Mouse (Mus musculus) spleen, postnatal 14 days (tissue): ENCODE results near the gene Poc1b.
"Not testable (repeated sequence)": the region's sequence is repeated elsewhere in the genome, so short reads cannot be mapped to it uniquely, and the experiment has no call there.

Experiments used
- DNase-seq, 2 experiments: peaks; one replicate each; pipeline ENCODE4 v3.0.0; 2021 to 2022; ENCODE audit warnings: low spot score in 2 of 2

Gene Poc1b

DNA sequence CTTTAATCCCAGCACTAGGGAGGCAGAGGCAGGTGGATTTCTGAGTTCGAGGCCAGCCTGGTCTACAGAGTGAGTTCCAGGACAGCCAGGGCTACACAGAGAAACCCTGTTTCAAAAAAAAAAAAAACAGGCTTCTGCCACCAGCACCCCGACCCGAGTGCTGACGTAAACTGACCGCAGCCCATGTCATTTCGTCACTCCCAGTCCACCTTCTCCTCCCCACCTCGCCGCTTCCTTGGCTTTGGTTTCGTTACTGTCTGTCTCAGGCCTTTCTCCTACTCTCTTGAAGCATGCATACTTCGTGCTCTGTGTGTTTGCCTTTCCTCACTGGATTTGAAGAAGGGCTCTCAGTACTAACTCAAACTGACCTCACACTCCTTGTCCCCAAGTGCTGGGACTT is 50.9 kb downstream of the Poc1b start:
- not testable (repeated sequence) for DNase-seq

DNA sequence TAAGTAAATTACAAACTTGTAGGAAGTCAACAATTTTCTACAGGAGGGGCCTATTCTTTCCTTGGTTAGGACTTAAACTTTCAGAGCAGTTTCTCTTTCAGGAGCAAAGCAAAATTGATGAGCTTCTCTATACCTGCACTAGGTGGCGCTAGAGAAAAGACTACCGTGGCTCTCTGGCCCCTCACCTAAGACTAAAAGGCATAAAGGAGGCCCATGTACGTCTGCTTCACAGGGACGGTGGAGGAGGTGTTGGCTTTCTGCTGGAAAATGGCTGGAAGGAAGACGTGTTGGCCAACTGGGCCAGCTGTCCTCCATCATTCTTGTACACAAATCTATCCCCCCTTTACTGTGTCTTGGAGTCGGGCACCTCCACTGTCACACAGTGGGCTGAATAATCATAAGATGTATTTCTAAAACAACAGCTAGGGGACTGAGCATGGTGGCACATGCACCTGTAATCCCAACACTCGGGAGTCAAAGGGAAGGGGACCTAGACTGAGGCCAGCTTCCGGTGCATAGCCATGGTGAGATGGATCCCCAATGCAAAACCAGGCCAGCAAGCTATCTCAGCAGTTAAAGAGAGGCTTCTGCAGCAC is 55.2 kb downstream of the Poc1b start:
- peak in 1 of 2 experiments; percentile 22 for DNase-seq

DNA sequence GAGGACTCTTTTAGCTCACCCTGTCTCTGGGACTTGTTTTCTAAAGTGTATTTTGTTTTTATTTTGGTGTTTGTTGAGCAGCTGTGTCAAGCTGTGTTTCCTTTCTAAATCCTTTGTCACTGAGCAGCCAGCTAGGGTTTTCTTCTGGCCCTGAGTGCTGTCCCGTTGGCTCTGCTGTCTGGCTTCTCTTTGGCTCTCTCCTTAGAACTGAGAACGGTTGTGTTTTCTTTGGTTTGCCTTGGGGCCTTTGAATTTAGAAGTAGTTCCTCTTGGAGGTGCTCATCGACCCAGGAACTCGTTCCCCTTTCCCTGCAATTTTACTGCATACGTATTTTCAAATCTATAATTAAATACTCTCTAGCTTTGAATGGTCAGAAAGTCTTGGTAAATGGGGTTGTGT is 56.2 kb downstream of the Poc1b start:
- DNase-seq = no peak

DNA sequence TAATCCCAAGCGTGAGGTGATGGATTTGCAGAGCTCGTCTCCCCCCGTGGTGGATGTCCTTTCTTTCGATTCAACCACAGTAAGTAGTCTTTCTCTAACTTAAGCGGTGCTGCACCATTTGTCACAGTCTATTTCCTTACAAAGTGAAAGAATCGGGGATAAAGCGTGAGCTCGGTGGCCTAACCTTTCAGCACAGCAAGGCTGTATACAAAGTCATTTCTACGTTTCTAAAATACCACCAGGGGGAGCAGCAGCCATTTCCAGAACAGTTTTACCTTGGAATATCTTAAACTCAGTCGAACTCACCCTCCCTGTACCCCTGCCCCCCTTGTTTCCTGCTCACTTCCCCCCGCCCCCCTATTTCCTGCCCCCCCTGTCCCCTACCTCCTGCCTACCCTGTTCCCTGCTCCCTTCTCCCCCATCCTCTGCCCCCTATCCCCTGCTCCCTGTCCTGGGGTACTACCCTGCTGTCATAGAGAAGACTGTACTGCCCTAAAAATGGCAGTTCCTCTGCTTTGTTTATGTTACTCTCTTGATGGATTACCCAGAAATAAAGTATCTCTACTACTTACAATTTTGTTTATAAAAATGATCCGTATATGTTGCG is 58.1 kb downstream of the Poc1b start:
- DNase-seq = no peak

DNA sequence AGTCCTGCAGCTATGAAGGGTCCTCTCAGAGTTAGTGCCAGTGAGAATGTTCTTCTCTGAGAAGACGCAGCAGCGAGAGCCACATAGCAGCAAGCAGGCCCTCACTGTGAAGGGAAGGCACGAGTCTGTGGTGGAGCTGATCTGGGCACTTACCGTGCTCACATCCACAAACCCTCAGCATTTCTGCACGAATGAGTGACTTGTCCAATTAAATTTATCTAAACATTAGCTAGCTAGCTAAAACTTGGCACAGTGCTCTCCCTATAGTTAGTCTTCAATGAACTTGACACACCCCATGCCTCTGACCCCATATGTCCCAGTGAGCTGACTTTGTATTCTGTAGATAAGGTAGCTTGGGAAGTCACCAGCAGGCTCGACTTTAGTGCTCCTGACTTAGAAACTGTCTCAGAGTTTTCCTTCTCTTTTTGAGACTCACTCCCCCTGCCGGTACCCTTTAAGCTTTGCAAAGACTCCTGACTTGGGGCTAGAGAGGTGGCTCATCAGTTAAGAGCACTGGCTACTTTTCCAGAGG is 59.0 kb downstream of the Poc1b start:
- DNase-seq = no peak

DNA sequence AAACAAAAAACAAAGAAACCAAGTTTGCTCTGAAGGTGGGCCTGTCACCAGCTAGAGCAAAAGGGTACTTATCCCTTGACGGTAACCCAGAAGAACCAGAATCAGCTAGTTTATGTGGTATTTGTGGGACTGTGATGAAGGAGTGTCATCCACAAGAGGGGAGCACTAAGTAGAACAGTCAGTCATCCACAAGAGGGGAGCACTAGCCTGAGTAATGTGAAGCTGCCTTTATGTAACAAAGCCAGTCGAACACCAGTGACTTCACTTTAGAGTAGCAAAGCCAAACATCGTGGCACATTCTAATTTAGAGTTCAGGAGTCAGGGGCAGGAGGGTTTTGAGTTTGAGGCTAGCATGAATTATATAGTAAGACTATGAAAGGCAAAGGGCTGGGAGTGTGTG is 59.6 kb downstream of the Poc1b start:
- DNase-seq = no peak

DNA sequence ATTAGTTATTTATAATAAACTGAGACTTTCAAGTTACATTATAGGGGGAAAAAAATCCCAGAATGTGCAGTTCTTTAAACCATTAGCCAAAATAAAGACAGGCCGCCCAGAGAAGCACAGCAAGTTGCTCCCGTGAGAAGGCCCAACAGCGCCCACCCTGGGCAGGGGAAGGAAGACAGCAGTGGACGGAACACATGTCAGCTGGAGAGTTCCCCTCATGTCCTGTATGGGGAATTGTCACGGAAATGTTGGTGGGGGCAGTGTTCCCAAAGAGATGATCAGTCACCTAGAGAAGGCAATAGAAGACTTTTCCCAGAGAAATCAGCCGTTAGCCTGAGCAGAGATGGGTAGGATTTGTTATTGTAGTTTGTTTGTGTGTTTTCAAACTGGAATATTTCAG is 61.6 kb downstream of the Poc1b start:
- no peak for DNase-seq

DNA sequence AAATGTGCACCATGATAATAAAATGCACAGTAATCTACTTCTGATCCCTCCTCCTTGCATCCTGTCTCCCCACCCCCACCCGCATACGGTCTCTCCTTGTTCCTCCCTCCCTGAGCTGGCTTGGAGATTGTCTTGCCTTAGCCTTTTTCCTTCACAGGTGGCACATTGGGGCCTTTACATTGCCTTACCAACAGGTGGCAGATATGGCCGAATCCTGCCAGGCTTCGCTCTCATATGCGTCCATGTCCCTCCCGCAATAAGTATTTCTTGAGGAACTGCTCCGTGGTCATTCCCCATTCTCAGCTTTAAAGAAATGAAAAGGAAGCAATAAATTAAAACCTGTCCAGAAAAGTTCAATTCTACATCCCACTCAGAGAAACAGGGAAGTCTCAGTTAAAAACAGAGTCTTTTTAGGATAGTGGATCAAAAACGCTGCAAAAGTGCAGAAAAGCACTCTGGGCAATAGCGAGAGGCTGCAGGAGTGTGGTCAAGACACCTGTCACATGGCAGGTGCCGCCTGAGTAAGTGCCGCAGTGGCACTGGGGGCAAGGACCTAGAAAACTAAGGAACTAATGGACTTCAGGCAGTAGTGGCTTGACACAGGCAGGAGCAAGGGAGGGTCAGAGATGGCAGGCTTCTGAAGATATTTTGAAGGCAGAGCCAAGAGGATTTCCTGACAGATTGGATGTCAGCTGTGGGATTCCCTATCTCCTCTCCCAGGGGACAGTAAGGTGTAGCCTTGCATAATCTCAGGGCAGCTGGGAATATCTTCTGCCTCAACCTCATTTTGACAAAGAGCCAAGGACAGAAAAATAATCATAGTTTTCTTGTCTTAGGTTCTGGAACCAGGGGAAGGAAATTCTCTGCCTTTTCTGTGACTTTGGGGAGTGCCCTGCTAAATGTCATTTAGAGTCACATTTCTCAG is 62.3 kb downstream of the Poc1b start:
- DNase-seq = no peak

DNA sequence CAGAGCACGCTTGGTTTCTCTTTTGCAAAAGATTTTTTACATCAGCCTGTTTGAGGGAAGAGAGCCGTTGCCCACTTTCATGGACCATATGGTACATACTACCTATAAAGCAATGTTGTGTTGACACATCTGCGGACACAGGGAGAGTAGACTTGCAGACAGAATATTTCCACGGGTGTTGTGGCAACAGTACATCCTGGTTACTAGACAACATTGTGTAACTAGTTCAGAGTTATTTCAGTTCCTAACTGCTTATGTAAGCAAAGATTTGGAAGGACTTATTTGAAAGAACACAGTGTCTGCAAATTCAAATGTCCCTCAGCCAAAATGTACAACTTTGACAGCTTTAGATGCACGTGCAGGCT is 62.9 kb downstream of the Poc1b start:
- no peak for DNase-seq

DNA sequence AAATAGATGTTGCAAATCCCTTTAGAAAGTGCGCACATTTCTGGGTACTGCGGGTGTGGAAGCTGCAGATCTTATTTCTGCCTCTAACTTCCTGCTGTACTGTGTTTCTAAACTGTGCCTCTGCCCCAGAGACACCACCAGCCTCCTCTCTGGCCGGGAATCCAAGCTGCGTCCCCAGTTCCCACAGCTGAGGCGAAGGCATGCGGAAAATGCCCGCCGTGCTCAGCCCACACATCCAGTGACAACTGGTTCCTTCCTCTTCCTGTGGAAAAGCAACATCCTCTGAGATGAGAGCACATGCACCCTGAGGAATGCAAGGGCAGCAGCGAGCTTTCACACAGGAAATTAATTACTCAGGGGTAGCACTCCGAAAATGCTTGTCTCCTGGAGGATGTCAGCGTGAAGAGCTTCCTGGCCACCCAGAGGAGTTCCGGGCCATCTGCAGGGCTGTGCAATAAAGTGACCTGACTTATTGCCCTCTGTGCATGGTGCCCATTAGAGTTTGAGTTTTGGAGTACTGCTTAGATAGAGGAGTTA is 65.2 kb downstream of the Poc1b start:
- no peak for DNase-seq

DNA sequence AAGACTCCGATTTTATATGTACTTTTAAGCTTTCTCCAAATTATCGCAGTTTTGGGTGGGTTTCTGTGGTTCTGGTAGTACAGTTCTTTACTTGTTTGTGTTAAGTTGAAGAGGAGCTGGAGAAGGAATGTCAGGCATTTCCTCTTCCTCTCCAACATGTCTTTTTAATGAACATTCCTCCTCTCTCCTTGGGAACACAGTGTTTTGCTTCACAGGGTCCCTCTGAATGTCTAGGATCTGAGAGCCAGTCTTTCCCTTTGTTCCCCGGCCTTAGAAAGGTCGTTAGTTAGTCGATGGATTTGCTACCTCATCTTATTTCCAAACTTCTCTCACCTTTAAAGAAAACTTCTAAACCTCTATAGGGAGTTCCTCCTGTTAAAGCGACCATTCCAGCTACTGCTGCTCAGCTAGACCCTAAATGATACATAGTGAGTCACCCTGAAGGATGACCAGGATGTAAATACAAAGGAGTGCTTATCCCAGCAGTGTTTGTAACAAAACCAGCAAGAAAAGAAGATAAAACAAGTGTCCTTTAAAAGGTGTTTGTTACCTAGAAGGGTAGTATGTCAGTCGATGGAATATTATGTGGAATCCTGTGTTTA is 66.2 kb downstream of the Poc1b start:
- no peak for DNase-seq

DNA sequence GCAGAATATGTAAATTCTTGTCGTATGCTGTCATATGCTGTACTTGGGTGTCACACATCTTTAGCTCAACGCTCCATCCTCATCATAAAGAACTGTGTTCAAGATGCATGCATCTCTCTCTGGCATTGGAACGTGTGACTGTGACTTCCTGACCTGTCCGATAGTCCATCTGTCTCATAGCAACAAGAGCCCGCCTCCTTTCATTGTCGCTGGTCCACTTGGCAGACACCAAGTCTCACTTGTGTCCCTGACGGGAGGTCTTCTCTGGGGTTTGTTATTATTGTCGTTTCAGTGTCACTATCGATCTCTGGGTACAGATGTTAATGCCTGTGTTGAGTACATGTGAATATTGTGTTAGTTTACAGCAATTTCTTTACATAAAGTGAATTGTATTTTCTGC is 70.1 kb downstream of the Poc1b start:
- no peak for DNase-seq

DNA sequence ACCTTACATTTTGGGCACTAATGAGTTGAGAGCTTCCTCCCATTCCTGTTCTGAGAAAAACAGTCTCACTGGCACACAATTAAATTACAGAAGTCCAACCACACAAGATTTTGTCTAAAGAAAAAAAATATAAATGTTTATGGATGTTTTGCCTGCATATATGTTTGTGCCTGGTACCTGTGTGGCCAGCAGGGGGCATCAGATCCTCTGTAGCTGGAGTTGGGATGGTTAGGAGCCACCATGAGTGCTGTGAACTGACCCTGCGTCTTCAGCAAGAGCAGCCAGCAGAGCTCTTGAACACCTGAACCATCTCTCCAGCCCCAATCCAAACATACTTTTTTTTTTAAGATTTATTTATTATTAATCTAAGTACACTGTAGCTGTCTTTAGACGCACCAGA is 71.3 kb downstream of the Poc1b start:
- DNase-seq = no peak

DNA sequence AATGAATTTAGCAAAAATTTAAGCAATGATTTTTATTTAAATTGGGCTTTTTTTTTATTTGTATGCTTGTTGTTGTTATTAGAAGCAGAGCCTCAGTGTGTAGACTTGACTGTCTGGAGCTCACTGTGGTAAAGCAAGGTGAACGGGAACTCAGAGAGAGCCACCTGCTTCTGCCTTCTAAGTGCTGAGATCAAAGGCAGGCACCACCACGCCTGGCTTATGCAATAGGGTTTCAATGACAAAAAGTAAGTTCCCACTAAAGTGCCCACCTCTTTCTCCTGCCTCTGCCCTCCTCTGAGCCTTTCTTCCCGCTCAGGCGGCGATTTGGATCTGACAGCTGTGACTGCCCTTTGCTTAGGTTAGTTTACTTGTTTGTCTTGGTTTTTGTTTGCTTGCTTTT is 72.3 kb downstream of the Poc1b start:
- DNase-seq = no peak

DNA sequence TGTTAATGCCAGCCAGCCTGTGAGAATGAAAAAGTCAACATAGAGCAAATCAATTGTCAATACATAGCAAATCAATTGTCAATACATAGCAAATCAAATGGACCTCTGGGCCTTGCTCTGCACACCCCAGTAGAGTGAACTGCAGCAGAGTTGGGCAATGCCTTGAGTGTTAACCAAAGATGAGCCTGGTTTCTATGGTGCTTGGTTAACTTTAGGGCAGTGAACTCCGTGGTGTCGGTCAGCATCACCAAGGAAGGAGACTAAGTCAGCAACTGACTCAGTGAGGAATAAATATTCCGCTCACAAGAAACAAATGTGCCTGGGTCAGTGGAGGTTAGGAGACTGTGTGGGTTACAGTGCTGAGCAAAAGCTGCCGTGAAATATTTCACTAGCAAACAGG is 72.7 kb downstream of the Poc1b start:
- DNase-seq = no peak

DNA sequence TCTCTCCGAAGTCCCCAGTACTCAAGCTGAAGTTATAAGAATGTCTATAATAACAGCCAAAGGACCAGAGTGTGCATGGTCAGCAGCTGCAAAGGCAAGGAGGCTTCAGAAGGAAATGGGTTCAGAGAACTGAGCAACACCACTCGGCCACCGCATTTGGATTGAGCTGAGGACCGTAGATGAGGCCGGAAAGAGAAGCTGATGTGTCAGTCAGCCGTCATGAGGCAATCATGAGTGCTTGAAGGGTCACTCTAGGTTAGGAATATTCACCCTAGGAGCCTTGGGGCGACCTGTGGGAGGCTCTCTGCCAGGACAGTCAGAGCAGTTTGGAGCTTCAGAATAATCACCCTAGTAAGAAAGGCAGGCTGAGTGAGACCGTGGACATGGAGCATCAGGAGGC is 74.7 kb downstream of the Poc1b start:
- DNase-seq = no peak

DNA sequence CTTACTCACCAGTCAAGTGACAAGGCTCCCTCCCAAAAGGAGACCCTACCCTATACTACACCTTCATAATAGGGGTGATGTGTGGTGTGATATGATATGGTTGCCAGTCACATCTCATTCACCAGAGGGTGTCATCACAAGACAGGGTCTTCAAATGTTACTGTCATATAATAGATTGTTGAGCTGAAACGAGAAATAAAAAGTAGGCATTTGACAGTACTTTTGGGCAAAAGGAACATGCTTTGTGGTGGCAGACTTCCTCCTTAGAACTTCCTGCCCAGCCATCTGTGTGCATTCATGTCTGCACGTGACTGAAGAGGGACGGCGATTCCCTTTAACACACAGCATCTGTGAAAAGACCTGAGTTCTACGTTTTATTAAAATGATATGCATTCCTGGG is 75.3 kb downstream of the Poc1b start:
- no peak for DNase-seq

DNA sequence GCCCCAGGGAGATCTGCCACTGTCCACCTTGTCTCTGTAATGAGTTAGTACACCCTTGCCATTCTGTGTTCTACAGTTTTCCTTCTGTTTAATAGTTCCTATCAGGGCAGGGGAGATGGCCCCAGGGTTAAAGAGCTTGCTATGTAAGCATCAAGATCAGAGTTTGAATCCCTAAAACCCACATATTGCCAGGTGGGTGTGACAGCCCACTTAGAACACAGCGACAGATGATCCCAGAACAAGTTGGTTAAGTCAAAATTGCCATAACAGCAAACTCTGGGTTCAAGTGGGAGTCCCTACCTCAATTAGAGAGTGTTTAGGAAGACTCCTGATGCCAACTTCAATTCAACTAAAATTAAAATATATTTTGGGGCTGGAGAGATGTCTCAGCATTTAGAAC is 81.3 kb downstream of the Poc1b start:
- no peak for DNase-seq

DNA sequence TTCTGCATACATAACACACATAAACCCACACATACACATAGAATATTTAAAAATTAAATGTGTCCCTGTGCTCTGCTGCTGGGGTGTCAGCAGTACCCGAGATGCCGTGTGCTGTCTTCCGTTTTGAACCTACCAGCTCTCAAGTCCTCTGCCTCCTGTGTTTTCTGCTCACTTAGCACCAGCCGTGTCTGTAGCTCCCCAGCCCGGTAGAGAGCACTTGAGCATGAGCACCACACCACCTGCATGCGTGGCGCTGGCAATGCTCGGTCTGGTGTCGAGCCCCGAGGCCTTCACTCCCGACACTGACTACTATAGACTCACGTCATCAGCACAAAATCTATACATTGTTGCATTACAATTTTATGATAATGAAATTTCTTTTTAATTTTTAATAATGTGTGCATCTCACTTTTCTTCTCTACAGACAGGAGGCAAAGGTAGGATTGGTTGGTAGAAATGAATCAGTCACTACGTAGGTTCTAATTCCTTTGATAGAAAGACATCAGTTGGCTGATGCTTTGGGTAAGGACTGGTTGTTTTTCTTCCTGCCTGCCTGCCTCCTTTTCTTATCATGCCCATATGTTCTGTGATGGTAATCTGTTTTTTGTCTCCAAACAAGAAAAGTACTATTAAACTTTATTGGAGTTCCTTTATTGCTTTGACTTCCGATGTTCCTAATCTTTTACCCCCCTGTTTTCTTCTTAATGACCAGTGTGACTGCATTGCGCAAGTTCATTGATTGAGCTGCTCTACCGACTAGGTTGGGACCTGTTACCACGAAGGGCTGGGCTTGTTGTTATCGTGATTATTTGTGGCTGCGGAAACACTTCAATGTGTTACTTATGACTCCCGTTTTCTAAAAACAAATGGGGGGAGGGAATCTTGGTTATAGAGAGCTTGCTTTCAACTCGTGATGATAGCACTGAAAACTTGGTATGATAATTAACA is 82.1 kb downstream of the Poc1b start:
- no peak for DNase-seq

DNA sequence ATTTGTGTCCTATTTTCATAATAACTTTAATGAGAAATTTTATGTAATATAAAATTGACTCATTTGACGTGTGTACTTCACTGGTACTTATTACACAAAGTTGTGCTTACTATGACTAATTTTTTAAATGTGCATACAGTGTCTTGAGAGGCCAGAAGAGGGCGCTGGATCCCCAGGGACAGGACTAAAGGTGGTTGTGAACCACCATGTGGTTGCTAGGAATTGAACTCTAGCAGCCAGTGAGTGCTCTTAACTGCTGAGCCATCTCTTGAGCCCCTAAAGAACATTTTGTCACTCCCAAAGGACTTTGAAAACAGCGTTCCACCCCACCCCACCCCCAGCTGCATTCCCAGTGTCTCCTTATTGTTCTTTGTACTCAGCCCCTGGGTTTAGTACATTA is 84.0 kb downstream of the Poc1b start:
- peak; percentile 24 to 58 for DNase-seq

DNA sequence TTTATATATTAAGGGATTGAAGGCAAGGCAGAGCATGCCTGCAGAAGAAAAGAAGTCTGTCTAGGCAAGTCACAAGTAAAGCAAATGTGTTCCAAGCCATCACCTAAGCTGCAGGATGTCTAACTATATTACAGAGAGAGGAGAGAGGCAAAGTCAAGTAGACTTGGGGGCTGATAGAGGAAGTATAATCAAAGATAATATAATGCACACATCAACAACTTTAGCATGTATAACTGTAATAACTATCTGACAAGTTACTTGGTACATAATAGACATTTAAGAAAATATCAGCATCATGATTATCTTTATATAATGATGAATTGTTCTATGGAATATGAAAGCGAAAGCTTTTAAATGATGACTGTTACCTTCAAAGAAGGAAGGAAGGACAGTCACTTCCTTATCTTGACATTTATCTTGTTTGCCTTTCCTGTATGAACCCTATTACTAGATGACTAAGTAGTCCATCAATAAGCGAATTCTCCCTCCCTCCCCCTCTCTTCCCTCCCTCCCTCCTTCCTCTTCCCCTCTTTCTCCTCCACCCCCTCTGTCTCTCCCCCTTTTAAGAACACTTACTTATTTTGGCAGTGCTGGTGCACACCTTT is 87.7 kb downstream of the Poc1b start:
- DNase-seq = no peak
